Mouse (Mus musculus): ENCODE results near the gene Chchd1. TPM values are rescaled to one million over a fixed set of nuclear protein-coding genes. Genes with fewer than 3 reads are reported as not detected.

The Chchd1 gene
- polyA plus RNA-seq, 1 experiment from 2014 or later, result 89.3 TPM

DNA sequence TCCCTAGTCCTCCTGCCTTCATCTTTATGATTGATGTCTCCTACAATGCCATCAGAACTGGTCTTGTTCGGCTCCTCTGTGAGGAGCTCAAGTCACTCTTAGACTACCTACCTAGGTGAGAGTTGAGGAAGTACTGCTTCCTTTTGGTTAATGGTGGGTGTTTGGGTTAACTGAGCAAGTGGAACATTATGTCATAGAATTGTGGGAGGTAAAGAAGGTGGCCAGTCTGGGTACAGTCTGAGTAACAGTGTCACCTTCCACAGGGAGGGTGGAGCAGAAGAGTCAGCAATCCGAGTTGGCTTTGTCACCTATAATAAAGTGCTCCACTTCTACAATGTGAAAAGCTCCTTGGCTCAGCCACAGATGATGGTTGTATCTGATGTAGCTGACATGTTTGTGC, 13.8 kb upstream of the Chchd1 start:
- WGBS (ENCODE audit: insufficient replicate concordance), result 78% methylated on average over 2 of the region's 2 CpGs
- Histone ChIP-seq H3K27me3 (no peaks in the 10 kb centered on the region), H3K36me3 (replicated peaks) (peaks cover 98% of the 10 kb centered on the region), H3K4me1 (replicated peaks) (peaks cover 8% of the 10 kb centered on the region), H3K9ac (no peak overlapping the region), H3K27ac (replicated peaks) (no peak overlapping the region), H3K4me3 (replicated peaks) (no peak overlapping the region), H3K9me3 (replicated peaks) (no peaks in the 10 kb centered on the region), H3K4me2 (no peak overlapping the region)
- no peak for ATAC-seq (ENCODE audit: insufficient read depth)

- no peak for ATAC-seq (ENCODE audit: insufficient read depth)
- Histone ChIP-seq H3K27ac (replicated peaks) (no peak overlapping the region), H3K4me1 (replicated peaks) (peaks cover 30% of the 10 kb centered on the region), H3K9ac (no peak overlapping the region), H3K4me3 (replicated peaks) (no peak overlapping the region), H3K4me2 (no peak overlapping the region), H3K27me3 (no peaks in the 10 kb centered on the region), H3K9me3 (replicated peaks) (no peaks in the 10 kb centered on the region), H3K36me3 (replicated peaks) (peaks cover 77% of the 10 kb centered on the region)
- 84% methylated on average over 6 of the region's 6 CpGs for WGBS (ENCODE audit: insufficient replicate concordance)
Observed at GRCm38 (mm10) chr14:20691772-20692171, 11.0 kb upstream of the Chchd1 start.

DNA sequence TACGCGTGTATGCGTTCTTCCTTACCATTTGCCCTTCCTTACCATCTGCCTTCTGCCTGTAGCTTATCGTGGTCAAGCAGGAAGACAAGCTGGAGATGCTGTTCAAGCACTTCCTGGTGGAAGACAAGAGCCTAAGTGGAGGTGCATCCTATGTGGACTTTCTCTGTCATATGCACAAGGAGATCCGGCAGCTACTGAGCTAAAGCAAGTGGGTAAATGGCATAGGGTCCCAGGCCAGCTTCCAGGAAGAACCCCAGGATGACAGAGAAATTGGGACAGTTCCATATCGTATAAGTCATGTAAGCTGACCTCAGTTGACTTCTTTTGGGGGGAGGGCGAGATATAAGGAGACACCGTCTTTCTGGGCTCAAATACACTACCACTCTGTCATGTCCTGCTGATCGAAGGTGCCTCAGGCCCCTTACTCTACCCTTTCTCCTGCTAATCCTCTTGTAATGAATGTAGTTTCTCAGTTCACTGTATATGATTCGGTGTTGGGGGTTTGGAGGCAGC, 9.2 kb upstream of the Chchd1 start:
- Histone ChIP-seq H3K9ac (no peak overlapping the region), H3K27me3 (no peaks in the 10 kb centered on the region), H3K4me3 (replicated peaks) (no peak overlapping the region), H3K4me1 (replicated peaks) (peaks cover 49% of the 10 kb centered on the region), H3K4me2 (peak overlapping the region; percentile 89), H3K27ac (replicated peaks) (peak overlapping the region; percentile 93; the same call in 1 of the 2 replicates), H3K9me3 (replicated peaks) (no peaks in the 10 kb centered on the region), H3K36me3 (replicated peaks) (peaks cover 66% of the 10 kb centered on the region)
- ATAC-seq (ENCODE audit: insufficient read depth), result no peak
- 74% methylated on average over 10 of the region's 10 CpGs for WGBS (ENCODE audit: insufficient replicate concordance)

- H3K9me3 ChIP-seq (replicated peaks), result no peaks in the 10 kb centered on the region
- H3K9ac ChIP-seq, result peak overlapping the region; percentile 88
- peak overlapping the region; percentile 96 for H3K4me3 ChIP-seq (replicated peaks)
- H3K4me1 ChIP-seq (replicated peaks), result peaks cover 56% of the 10 kb centered on the region
- peak; percentile 9; the same call in 1 of the 2 replicates for ATAC-seq (ENCODE audit: insufficient read depth)
- no peaks in the 10 kb centered on the region for H3K27me3 ChIP-seq
- H3K36me3 ChIP-seq (replicated peaks), result peaks cover 59% of the 10 kb centered on the region
- H3K4me2 ChIP-seq, result peak overlapping the region; percentile 89
- H3K27ac ChIP-seq (replicated peaks), result peak overlapping the region; percentile 93
- WGBS (ENCODE audit: insufficient replicate concordance), result 38% methylated on average over 13 of the region's 13 CpGs
Observed at GRCm38 (mm10) chr14:20694185-20694883, 8.5 kb upstream of the Chchd1 start.

- peak; percentile 83 for ATAC-seq (ENCODE audit: insufficient read depth)
- H3K36me3 ChIP-seq (replicated peaks), result peaks cover 51% of the 10 kb centered on the region
- WGBS (ENCODE audit: insufficient replicate concordance), result under 1% methylated on average over 111 of the region's 111 CpGs
- H3K27ac ChIP-seq (replicated peaks), result peak within 1 kb of the TSS; percentile 93
- H3K9me3 ChIP-seq (replicated peaks), result no peaks in the 10 kb centered on the region
- H3K9ac ChIP-seq, result peak within 1 kb of the TSS; percentile 88
- H3K4me2 ChIP-seq, result peak within 1 kb of the TSS; percentile 89
- H3K4me3 ChIP-seq (replicated peaks), result peak within 1 kb of the TSS; percentile 96
- no peaks in the 10 kb centered on the region for H3K27me3 ChIP-seq
- peaks cover 60% of the 10 kb centered on the region for H3K4me1 ChIP-seq (replicated peaks)
Observed at GRCm38 (mm10) chr14:20694884-20695760, 7.7 kb upstream of the Chchd1 start, which contains the start of gene Fut11. Gene Fut11, plus strand, starts transcription at chr14:20694968.

DNA sequence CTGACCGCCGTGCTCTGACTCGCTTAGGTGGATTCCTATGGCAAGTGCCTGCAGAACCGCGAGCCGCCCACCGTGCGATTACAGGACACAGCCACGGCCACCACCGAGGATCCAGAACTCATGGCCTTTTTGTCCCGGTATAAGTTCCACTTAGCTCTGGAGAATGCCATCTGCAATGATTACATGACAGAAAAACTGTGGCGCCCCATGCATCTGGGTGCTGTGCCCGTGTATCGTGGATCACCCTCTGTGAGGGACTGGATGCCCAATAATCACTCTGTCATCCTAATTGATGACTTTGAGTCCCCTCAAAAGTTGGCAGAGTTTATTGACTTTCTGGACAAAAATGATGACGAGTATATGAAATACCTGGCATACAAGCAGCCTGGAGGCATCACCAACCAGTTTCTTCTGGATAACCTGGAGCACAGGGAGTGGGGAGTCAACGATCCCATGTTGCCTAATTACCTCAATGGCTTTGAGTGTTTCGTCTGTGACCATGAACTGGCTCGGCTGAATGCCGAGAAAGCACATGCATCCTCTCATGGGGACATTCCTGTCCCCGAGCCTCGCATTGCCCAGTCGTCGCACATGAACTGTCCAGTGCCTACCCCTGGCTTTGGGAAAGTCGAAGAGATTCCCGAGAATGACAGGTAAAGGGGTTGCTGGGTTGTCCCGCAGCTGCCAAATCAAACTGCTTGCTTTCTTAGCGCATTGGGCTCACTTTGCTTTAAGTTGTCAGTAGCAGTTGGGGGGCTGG, 6.9 kb upstream of the Chchd1 start:
- Histone ChIP-seq H3K4me3 (replicated peaks) (peak overlapping the region; percentile 96), H3K4me1 (replicated peaks) (peaks cover 66% of the 10 kb centered on the region), H3K9ac (peak overlapping the region; percentile 88), H3K27me3 (no peaks in the 10 kb centered on the region), H3K4me2 (peak overlapping the region; percentile 89), H3K36me3 (replicated peaks) (peaks cover 49% of the 10 kb centered on the region), H3K9me3 (replicated peaks) (no peaks in the 10 kb centered on the region), H3K27ac (replicated peaks) (peak overlapping the region; percentile 93)
- no peak for ATAC-seq (ENCODE audit: insufficient read depth)
- 20% methylated on average over 27 of the region's 27 CpGs for WGBS (ENCODE audit: insufficient replicate concordance)

DNA sequence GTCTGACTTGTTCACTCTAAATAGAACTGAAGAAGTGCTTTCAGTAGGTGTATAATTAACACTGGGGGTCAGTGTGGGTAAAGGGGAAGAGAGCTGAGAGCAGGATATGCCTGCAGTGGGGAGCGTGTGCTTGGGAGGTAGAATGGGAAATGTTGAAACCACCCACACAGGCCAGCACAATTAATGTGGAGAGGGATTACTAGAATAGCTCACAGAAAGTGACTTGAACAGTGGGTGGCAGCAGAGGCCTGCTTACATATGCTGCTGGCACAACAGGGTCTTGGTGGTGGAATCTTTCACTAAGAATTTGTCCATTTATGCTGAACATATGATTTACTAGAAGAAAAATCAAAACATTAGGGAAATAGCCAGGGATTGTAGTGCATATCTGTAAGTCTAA, 5.8 kb upstream of the Chchd1 start:
- no peak for ATAC-seq (ENCODE audit: insufficient read depth)
- Histone ChIP-seq H3K36me3 (replicated peaks) (peaks cover 38% of the 10 kb centered on the region), H3K27me3 (no peaks in the 10 kb centered on the region), H3K4me3 (replicated peaks) (peak overlapping the region; percentile 96), H3K27ac (replicated peaks) (no peak overlapping the region), H3K9me3 (replicated peaks) (no peaks in the 10 kb centered on the region), H3K4me2 (peak overlapping the region; percentile 89), H3K4me1 (replicated peaks) (peaks cover 76% of the 10 kb centered on the region), H3K9ac (no peak overlapping the region)
- WGBS (ENCODE audit: insufficient replicate concordance), result 26% methylated on average over 1 of the region's 1 CpGs

DNA sequence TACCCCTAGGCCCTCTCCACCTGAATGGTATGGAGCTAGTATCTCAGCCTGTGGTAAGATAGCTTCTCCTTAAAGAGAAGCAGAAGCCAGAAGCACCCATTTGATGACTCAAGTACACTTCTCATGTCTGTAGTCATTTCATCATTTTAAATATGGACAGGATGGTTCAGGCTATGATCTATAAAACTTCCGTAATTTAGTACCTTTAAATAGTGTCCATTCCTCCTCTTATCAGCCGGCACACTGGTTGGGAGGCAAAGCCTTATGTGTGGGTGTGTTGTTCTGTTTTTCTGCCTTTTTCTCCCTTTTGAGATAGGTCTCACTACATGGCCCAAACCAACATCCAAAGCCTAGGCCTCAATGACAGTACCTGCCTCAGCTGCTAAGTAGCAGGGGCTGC, 4.3 kb upstream of the Chchd1 start:
- Histone ChIP-seq H3K4me1 (replicated peaks) (peaks cover 81% of the 10 kb centered on the region), H3K36me3 (replicated peaks) (peaks cover 23% of the 10 kb centered on the region), H3K27ac (replicated peaks) (no peak overlapping the region; the same call in 1 of the 2 replicates), H3K4me2 (no peak overlapping the region), H3K27me3 (no peaks in the 10 kb centered on the region), H3K9me3 (replicated peaks) (no peaks in the 10 kb centered on the region), H3K4me3 (replicated peaks) (no peak overlapping the region), H3K9ac (no peak overlapping the region)
- no peak for ATAC-seq (ENCODE audit: insufficient read depth)
- 43% methylated on average over 2 of the region's 2 CpGs for WGBS (ENCODE audit: insufficient replicate concordance)

DNA sequence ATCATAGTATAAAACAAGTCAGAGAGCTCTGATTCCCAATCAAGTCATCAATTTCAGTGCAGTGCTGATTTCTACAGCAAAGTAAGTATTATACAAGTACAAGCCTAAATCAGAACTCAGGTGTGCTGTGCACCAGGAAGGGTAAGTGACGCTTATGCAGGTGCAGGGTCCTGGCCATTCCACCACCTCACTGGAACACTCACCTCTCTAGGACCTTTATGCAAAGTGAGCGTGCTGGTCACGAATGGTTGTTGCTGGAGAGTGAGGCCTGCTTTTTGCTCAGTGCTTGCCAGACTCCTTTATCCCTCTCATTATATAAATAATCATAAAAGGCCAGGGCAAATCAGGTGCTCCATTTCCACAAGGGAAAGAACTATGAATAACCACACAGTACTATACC, 2.4 kb upstream of the Chchd1 start:
- Histone ChIP-seq H3K27me3 (no peaks in the 10 kb centered on the region), H3K36me3 (replicated peaks) (peaks cover 27% of the 10 kb centered on the region), H3K9me3 (replicated peaks) (no peaks in the 10 kb centered on the region), H3K27ac (replicated peaks) (no peak overlapping the region), H3K4me1 (replicated peaks) (peaks cover 76% of the 10 kb centered on the region), H3K4me3 (replicated peaks) (no peak overlapping the region), H3K9ac (no peak overlapping the region), H3K4me2 (no peak overlapping the region)
- no peak for ATAC-seq (ENCODE audit: insufficient read depth)
- WGBS (ENCODE audit: insufficient replicate concordance), result 73% methylated on average over 3 of the region's 3 CpGs

DNA sequence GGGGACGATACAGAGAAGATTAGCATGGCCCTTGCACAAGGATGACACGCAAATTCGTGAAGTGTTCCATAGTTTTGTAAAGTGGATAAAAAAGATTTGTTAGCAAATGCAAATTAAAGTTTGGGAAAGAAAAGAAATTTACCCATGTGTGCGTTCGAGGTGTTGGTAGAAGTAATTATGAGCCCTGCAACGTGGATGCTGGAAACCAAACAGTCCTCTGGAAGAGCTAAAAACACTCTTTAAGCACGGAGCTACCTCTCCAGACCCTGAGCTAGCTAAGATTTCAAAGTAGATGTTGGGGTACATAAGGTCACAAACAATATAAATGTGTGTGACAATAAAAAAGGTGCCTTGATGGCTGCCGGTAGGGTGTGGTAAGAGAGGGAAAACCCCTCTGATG, 1.3 kb upstream of the Chchd1 start:
- no peak overlapping the region for H3K27ac ChIP-seq (replicated peaks)
- H3K9ac ChIP-seq, result peak overlapping the region; percentile 16; the same call in 1 of the 2 replicates
- no peaks in the 10 kb centered on the region for H3K9me3 ChIP-seq (replicated peaks)
- H3K27me3 ChIP-seq, result no peaks in the 10 kb centered on the region
- peaks cover 29% of the 10 kb centered on the region for H3K36me3 ChIP-seq (replicated peaks)
- WGBS (ENCODE audit: insufficient replicate concordance), result 68% methylated on average over 8 of the region's 8 CpGs
- ATAC-seq (ENCODE audit: insufficient read depth), result no peak
- H3K4me3 ChIP-seq (replicated peaks), result peak overlapping the region; percentile 95
- peak overlapping the region; percentile 81 for H3K4me2 ChIP-seq
- peaks cover 67% of the 10 kb centered on the region for H3K4me1 ChIP-seq (replicated peaks)

Measured in liver, embryonic 15.5 days (tissue).